Mouse (Mus musculus) liver, embryonic 16.5 days (tissue): ENCODE results near the gene Luc7l3. TPM values are rescaled to one million over a fixed set of nuclear protein-coding genes. Genes with fewer than 3 reads are reported as not detected.

Source experiments
- ATAC-seq: fragments of 200-750 bp; cut with Nextera tagmentation; 2 replicates; pipeline ENCODE4 v1.8.0; 2017; ENCODE audit warnings: low read depth, mild to moderate bottlenecking, moderate number of reproducible peaks, moderate library complexity
- H3K27ac ChIP-seq: fragments of 300-500 bp; sonication (generic); 2 replicates; pipeline ENCODE4 v1.5.1; 2014; ENCODE audit warnings: mild to moderate bottlenecking, low read length
- H3K27me3 ChIP-seq: fragments of 300-500 bp; sonication (generic); 2 replicates; pipeline ENCODE4 v1.6.1; 2014; ENCODE audit warnings: low read depth, low read length, mixed read lengths; ENCODE audit not compliant: control insufficient read depth, insufficient read depth
- H3K36me3 ChIP-seq: fragments of 300-500 bp; sonication (generic); 2 replicates; pipeline ENCODE4 v1.6.1; 2014; ENCODE audit warnings: mild to moderate bottlenecking; ENCODE audit not compliant: control insufficient read depth, insufficient read depth
- H3K4me1 ChIP-seq: fragments of 300-500 bp; sonication (generic); 2 replicates; pipeline ENCODE4 v1.6.1; 2014; ENCODE audit warnings: low read depth, low read length, mixed read lengths; ENCODE audit not compliant: control insufficient read depth
- H3K4me2 ChIP-seq: fragments of 300-500 bp; sonication (generic); 2 replicates; pipeline ENCODE4 v1.6.1; 2014; ENCODE audit warnings: low read depth, low read length, mixed read lengths
- H3K4me3 ChIP-seq: fragments of 300-500 bp; sonication (generic); 2 replicates; pipeline ENCODE4 v1.5.1; 2014; ENCODE audit warnings: low read depth, mild to moderate bottlenecking, low read length
- H3K9ac ChIP-seq: fragments of 300-500 bp; sonication (generic); 2 replicates; pipeline ENCODE4 v1.6.1; 2014; ENCODE audit warnings: low read depth, low read length
- H3K9me3 ChIP-seq: fragments of 300-500 bp; sonication (generic); replicated peaks from 2 replicates; pipeline ENCODE4 v1.6.1; 2016; ENCODE audit warnings: low read length; ENCODE audit not compliant: control insufficient read depth
- WGBS: fragments of 180-500 bp; shearing (Covaris S2); extraction: QIAGEN DNeasy Blood & Tissue Kit; methylation state at CpG from one replicate; pipeline ENCODE4 v1.1.7; 2014; ENCODE audit not compliant: insufficient replicate concordance; 5-methylcytosine and 5-hydroxymethylcytosine counted together
- polyA plus RNA-seq: library from polyadenylated mRNA; unstranded; fragments of >200 nt; fragmentation: Nextera tagmentation; extraction: Ambion mirVana; gene quantifications from 2 replicates; pipeline ENCODE4 v1.2.1, GENCODE M21; 2015

Luc7l3 gene
- polyA plus RNA-seq, 1 experiment from 2014 or later: 34.8 TPM

GRCm38 (mm10) chr11:94340948-94341933, 19.5 kb upstream of the Luc7l3 start:
- no peak overlapping the region for H3K4me2 ChIP-seq
- no peaks in the 10 kb centered on the region for H3K27me3 ChIP-seq
- H3K9ac ChIP-seq: no peak overlapping the region
- H3K4me3 ChIP-seq: no peak overlapping the region
- peak; percentile 32; the same call in 1 of the 2 replicates for ATAC-seq
- no peak overlapping the region for H3K27ac ChIP-seq
- H3K36me3 ChIP-seq: peaks cover 9% of the 10 kb centered on the region
- 69% methylated on average over 10 of the region's 10 CpGs for WGBS
- no peaks in the 10 kb centered on the region for H3K9me3 ChIP-seq
- peaks cover 13% of the 10 kb centered on the region for H3K4me1 ChIP-seq

- no peak overlapping the region for H3K4me2 ChIP-seq
- peaks cover 9% of the 10 kb centered on the region for H3K36me3 ChIP-seq
- no peak overlapping the region for H3K4me3 ChIP-seq
- no peaks in the 10 kb centered on the region for H3K9me3 ChIP-seq
- WGBS: 51% methylated on average over 18 of the region's 18 CpGs
- H3K27me3 ChIP-seq: no peaks in the 10 kb centered on the region
- ATAC-seq: peak; percentile 55; the same call in 1 of the 2 replicates
- H3K27ac ChIP-seq: no peak overlapping the region
- no peak overlapping the region for H3K9ac ChIP-seq
- peaks cover 18% of the 10 kb centered on the region for H3K4me1 ChIP-seq
These were observed 18.2 kb upstream of the Luc7l3 start for GRCm38 (mm10) chr11:94339732-94340585.

- WGBS: 68% methylated on average over 2 of the region's 2 CpGs
- Histone ChIP-seq H3K4me3 (no peak overlapping the region), H3K36me3 (peaks cover 9% of the 10 kb centered on the region), H3K4me1 (peaks cover 31% of the 10 kb centered on the region), H3K27me3 (no peaks in the 10 kb centered on the region), H3K4me2 (no peak overlapping the region), H3K9me3 (no peaks in the 10 kb centered on the region), H3K9ac (no peak overlapping the region), H3K27ac (no peak overlapping the region)
- ATAC-seq: no peak
These were observed 16.6 kb upstream of the Luc7l3 start for GRCm38 (mm10) chr11:94338347-94338746.

GRCm38 (mm10) chr11:94336551-94336950, 14.8 kb upstream of the Luc7l3 start:
- Histone ChIP-seq H3K27ac (no peak overlapping the region), H3K4me1 (peaks cover 26% of the 10 kb centered on the region), H3K4me3 (no peak overlapping the region), H3K9me3 (no peaks in the 10 kb centered on the region), H3K9ac (no peak overlapping the region), H3K36me3 (peaks cover 9% of the 10 kb centered on the region), H3K27me3 (no peaks in the 10 kb centered on the region), H3K4me2 (no peak overlapping the region)
- no peak for ATAC-seq

GRCm38 (mm10) chr11:94334386-94334968, 12.7 kb upstream of the Luc7l3 start:
- Histone ChIP-seq H3K9me3 (no peaks in the 10 kb centered on the region), H3K4me1 (peaks cover 33% of the 10 kb centered on the region), H3K4me3 (peak overlapping the region; percentile 11; the same call in 1 of the 2 replicates), H3K9ac (no peak overlapping the region), H3K27me3 (no peaks in the 10 kb centered on the region), H3K36me3 (peaks cover 5% of the 10 kb centered on the region), H3K4me2 (peak overlapping the region; percentile 58), H3K27ac (peak overlapping the region; percentile 62)
- peak; percentile 96 for ATAC-seq
- 61% methylated on average over 8 of the region's 8 CpGs for WGBS

GRCm38 (mm10) chr11:94332726-94333125, 10.9 kb upstream of the Luc7l3 start:
- no peaks in the 10 kb centered on the region for H3K27me3 ChIP-seq
- no peak overlapping the region for H3K4me3 ChIP-seq
- no peaks in the 10 kb centered on the region for H3K36me3 ChIP-seq
- H3K4me2 ChIP-seq: no peak overlapping the region
- 85% methylated on average over 6 of the region's 6 CpGs for WGBS
- peaks cover 38% of the 10 kb centered on the region for H3K4me1 ChIP-seq
- ATAC-seq: no peak
- H3K9me3 ChIP-seq: no peaks in the 10 kb centered on the region
- H3K27ac ChIP-seq: no peak overlapping the region
- H3K9ac ChIP-seq: no peak overlapping the region

- no peaks in the 10 kb centered on the region for H3K9me3 ChIP-seq
- no peaks in the 10 kb centered on the region for H3K36me3 ChIP-seq
- H3K9ac ChIP-seq: no peak overlapping the region
- H3K4me1 ChIP-seq: peaks cover 42% of the 10 kb centered on the region
- WGBS: 81% methylated on average over 3 of the region's 3 CpGs
- no peak overlapping the region for H3K4me2 ChIP-seq
- no peak for ATAC-seq
- no peak overlapping the region for H3K4me3 ChIP-seq
- H3K27me3 ChIP-seq: no peaks in the 10 kb centered on the region
- H3K27ac ChIP-seq: 0 out of 2 replicates have a peak overlapping the region, but pooled peaks have one; percentile 8
These were observed 8.4 kb upstream of the Luc7l3 start for GRCm38 (mm10) chr11:94330211-94330610.

- H3K4me1 ChIP-seq: peaks cover 37% of the 10 kb centered on the region
- no peak for ATAC-seq
- H3K4me2 ChIP-seq: no peak overlapping the region
- H3K27ac ChIP-seq: no peak overlapping the region
- no peak overlapping the region for H3K9ac ChIP-seq
- 46% methylated on average over 4 of the region's 4 CpGs for WGBS
- no peaks in the 10 kb centered on the region for H3K36me3 ChIP-seq
- H3K27me3 ChIP-seq: no peaks in the 10 kb centered on the region
- no peak overlapping the region for H3K4me3 ChIP-seq
- H3K9me3 ChIP-seq: no peaks in the 10 kb centered on the region
These were observed 7.6 kb upstream of the Luc7l3 start for GRCm38 (mm10) chr11:94329270-94329891.
